13 mouse cellular contexts compared by ENCODE assay signal in genomic region chr7:100496791-100497190, GRCm38 (mm10). TPM values are rescaled to one million over a fixed set of nuclear protein-coding genes. Genes with fewer than 3 reads are reported as not detected.
DNase-seq lines count a peak whose midpoint lies in the region; ATAC-seq and TF ChIP-seq lines count a peak whose summit lies in the region.
"Had no signal": no experiment of that assay in that cellular context is flagged by ENCODE, and none has a peak within 500 bp of the region (broad histone marks: within the 10 kb centered on the region; RNA-seq: fewer than 3 reads in every experiment).

No protein-coding gene starts in this region.

- H3K9ac ChIP-seq in heart, embryonic 13.5 days = 0 out of 2 replicates have a peak overlapping the region, but pooled peaks have one; percentile 82
- no peak overlapping the region for H3K9ac ChIP-seq in hindbrain, postnatal 0 days (replicated peaks; ENCODE audit: low read length)
- no peak overlapping the region for H3K9ac ChIP-seq in stomach, embryonic 14.5 days (replicated peaks; ENCODE audit: low read depth, low read length)
- H3K9ac ChIP-seq: limb, embryonic 15.5 days had no signal

- H3K9me3 ChIP-seq in heart, embryonic 13.5 days = no peaks in the 10 kb centered on the region
- H3K9me3 ChIP-seq in hindbrain, postnatal 0 days (ENCODE audit: low read length) = no peaks in the 10 kb centered on the region
- no peaks in the 10 kb centered on the region for H3K9me3 ChIP-seq in stomach, embryonic 14.5 days (ENCODE audit: control insufficient read depth, low read depth, low read length)
- H3K9me3 ChIP-seq: limb, embryonic 15.5 days had no signal

- no peak for TF ChIP-seq CTCF in hindbrain, postnatal 0 days (IDR thresholded peaks at IDR 0.05; ENCODE audit: low read depth)

- peak overlapping the region; percentile 96 for H3K4me2 ChIP-seq in heart, embryonic 13.5 days
- H3K4me2 ChIP-seq in hindbrain, postnatal 0 days (ENCODE audit: low read depth, low read length) = no peak overlapping the region
- H3K4me2 ChIP-seq in stomach, embryonic 14.5 days (replicated peaks; ENCODE audit: low read depth, low read length) = no peak overlapping the region

- no peak overlapping the region for H3K4me3 ChIP-seq in heart, embryonic 13.5 days
- H3K4me3 ChIP-seq in hindbrain, postnatal 0 days (ENCODE audit: low read length) = no peak overlapping the region
- H3K4me3 ChIP-seq in stomach, embryonic 14.5 days (ENCODE audit: low read depth, low read length) = no peak overlapping the region
- H3K4me3 ChIP-seq: limb, embryonic 15.5 days had no signal

- no peak for DNase-seq in heart, postnatal 25 days (ENCODE audit: low spot score)
- DNase-seq in spleen, adult 18-20 months = peak; percentile 9 to 10
- DNase-seq in spleen, postnatal 14 days (ENCODE audit: low spot score in 2 of 2) = no peak
- no peak for DNase-seq in hindbrain, postnatal 0 days (ENCODE audit: low spot score)
- no peak for DNase-seq in frontal cortex, postnatal 36 days (ENCODE audit: low spot score in 2 of 2)
- no peak for DNase-seq in cerebellum, adult 18-20 months
- DNase-seq: cerebellum, adult 11-12 months; gastrocnemius, postnatal 10 days; kidney, adult 8-10 months; layer of hippocampus, adult 9-11 months had no signal

- peaks cover 58% of the 10 kb centered on the region for H3K4me1 ChIP-seq in heart, embryonic 13.5 days
- H3K4me1 ChIP-seq in hindbrain, postnatal 0 days (ENCODE audit: insufficient read depth, low read length) = peaks cover 13% of the 10 kb centered on the region; the same call in 1 of the 2 replicates
- H3K4me1 ChIP-seq in stomach, embryonic 14.5 days (ENCODE audit: control insufficient read depth, insufficient read depth, low read length) = peaks cover 32% of the 10 kb centered on the region

- 94% methylated on average over 9 of the region's 9 CpGs for WGBS in heart, embryonic 13.5 days
- WGBS in hindbrain, postnatal 0 days = 96% methylated on average over 9 of the region's 9 CpGs
- 95% methylated on average over 9 of the region's 9 CpGs for WGBS in stomach, embryonic 14.5 days

- no peak for ATAC-seq in heart, embryonic 13.5 days (ENCODE audit: extremely low read depth, insufficient number of reproducible peaks, low FRiP score, low TSS enrichment)
- no peak for ATAC-seq in hindbrain, postnatal 0 days
- no peak for ATAC-seq in stomach, embryonic 14.5 days (ENCODE audit: insufficient number of reproducible peaks, insufficient read depth, low FRiP score, low read depth)

- peaks cover 38% of the 10 kb centered on the region for H3K36me3 ChIP-seq in heart, embryonic 13.5 days
- no peaks in the 10 kb centered on the region for H3K36me3 ChIP-seq in hindbrain, postnatal 0 days (ENCODE audit: insufficient read depth, low read length)
- peaks cover 31% of the 10 kb centered on the region for H3K36me3 ChIP-seq in stomach, embryonic 14.5 days (ENCODE audit: control insufficient read depth, insufficient read depth, low read length)

- intact Hi-C loops in heart, postnatal 25 days (cut with DNase I) = no loop called here

- no peaks in the 10 kb centered on the region for H3K27me3 ChIP-seq in heart, embryonic 13.5 days (replicated peaks)
- no peaks in the 10 kb centered on the region for H3K27me3 ChIP-seq in hindbrain, postnatal 0 days (ENCODE audit: insufficient read depth, low read length)
- H3K27me3 ChIP-seq in stomach, embryonic 14.5 days (ENCODE audit: control insufficient read depth, insufficient read depth, low read length) = no peaks in the 10 kb centered on the region
- H3K27me3 ChIP-seq: limb, embryonic 15.5 days had no signal

- H3K27ac ChIP-seq in heart, embryonic 13.5 days (replicated peaks) = 0 out of 2 replicates have a peak overlapping the region, but pooled peaks have one; percentile 84
- peak overlapping the region; percentile 90; the same call in 1 of the 2 replicates for H3K27ac ChIP-seq in hindbrain, postnatal 0 days
- 0 out of 2 replicates have a peak overlapping the region, but pooled peaks have one; percentile 67 for H3K27ac ChIP-seq in stomach, embryonic 14.5 days (ENCODE audit: low read length)

RNA-seq across cellular contexts. Expression of gene Ucp2, which starts 3.7 kb away (rescaled TPM):
- 189 and 197 TPM in 2 replicates for polyA plus RNA-seq in heart, embryonic 13.5 days (2015; fragmentation: Nextera tagmentation; extraction: Ambion mirVana)
- 100 to 1,000 TPM; 426 to 460 TPM for total RNA-seq in heart, postnatal 25 days (2021)
- total RNA-seq in hindbrain, postnatal 0 days (2014; rRNA removed) = 70.5 and 101 TPM in 2 replicates
- polyA plus RNA-seq in hindbrain, postnatal 0 days (2015; fragmentation: Nextera tagmentation; extraction: Ambion mirVana) = 112 and 113 TPM in 2 replicates
- 208 TPM in 2 replicates for polyA plus RNA-seq in stomach, embryonic 14.5 days (2014; fragmentation: Nextera tagmentation; extraction: Ambion mirVana)

RNA-seq across cellular contexts. Expression of gene Dnajb13, which starts 18.0 kb away (rescaled TPM):
- polyA plus RNA-seq in heart, embryonic 13.5 days (2015; fragmentation: Nextera tagmentation; extraction: Ambion mirVana) = 0.19 and 0.29 TPM in 2 replicates
- not detected for total RNA-seq in heart, postnatal 25 days (2021)
- 3.9 and 7.1 TPM in 2 replicates for total RNA-seq in hindbrain, postnatal 0 days (2014; rRNA removed)
- 6.4 and 7.2 TPM in 2 replicates for polyA plus RNA-seq in hindbrain, postnatal 0 days (2015; fragmentation: Nextera tagmentation; extraction: Ambion mirVana)
- 0.35 and 0.42 TPM in 2 replicates for polyA plus RNA-seq in stomach, embryonic 14.5 days (2014; fragmentation: Nextera tagmentation; extraction: Ambion mirVana)
- total RNA-seq: gastrocnemius, postnatal 10 days had no signal

RNA-seq across cellular contexts. Expression of gene Ucp3, which starts 24.0 kb away (rescaled TPM):
- 0.07 and 0.24 TPM in 2 replicates for polyA plus RNA-seq in heart, embryonic 13.5 days (2015; fragmentation: Nextera tagmentation; extraction: Ambion mirVana)
- total RNA-seq in heart, postnatal 25 days (2021) = 10 to 100 TPM; 40.6 to 49.9 TPM
- total RNA-seq in hindbrain, postnatal 0 days (2014; rRNA removed) = 0.10 and 0.11 TPM in 2 replicates
- polyA plus RNA-seq in hindbrain, postnatal 0 days (2015; fragmentation: Nextera tagmentation; extraction: Ambion mirVana) = 0.16 TPM in 2 replicates
- polyA plus RNA-seq in stomach, embryonic 14.5 days (2014; fragmentation: Nextera tagmentation; extraction: Ambion mirVana) = not detected in 2 replicates

RNA-seq across cellular contexts. Expression of gene Coa4, which starts 40.1 kb away (rescaled TPM):
- 23.0 and 23.1 TPM in 2 replicates for polyA plus RNA-seq in heart, embryonic 13.5 days (2015; fragmentation: Nextera tagmentation; extraction: Ambion mirVana)
- total RNA-seq in heart, postnatal 25 days (2021) = 10 to 100 TPM; 14.1 to 16.3 TPM
- 2.8 and 7.6 TPM in 2 replicates for total RNA-seq in hindbrain, postnatal 0 days (2014; rRNA removed)
- 4.9 and 6.2 TPM in 2 replicates for polyA plus RNA-seq in hindbrain, postnatal 0 days (2015; fragmentation: Nextera tagmentation; extraction: Ambion mirVana)
- 23.9 and 24.3 TPM in 2 replicates for polyA plus RNA-seq in stomach, embryonic 14.5 days (2014; fragmentation: Nextera tagmentation; extraction: Ambion mirVana)

Comparison
In these comparisons a context has a peak if more than half of its experiments do, and no peak if none do; other contexts are left out.
1. DNase-seq: peak in spleen, adult 18-20 months (2 of 2); none in heart, postnatal 25 days (single experiment), spleen, postnatal 14 days (0 of 2), hindbrain, postnatal 0 days (single experiment), frontal cortex, postnatal 36 days (0 of 2) and cerebellum, adult 18-20 months (0 of 2).
2. Peak in every context shown above with its lines, with median percentiles within 50 percentile points of each other: H3K27ac ChIP-seq.